Mouse (Mus musculus): ENCODE measurements at regions not wholly inside any gene's neighbourhood (a gene's known extent, or its start where the extent isn't known, plus 50 kb on each side); places are given as distances from the start of the nearest gene placed in this dataset.

GRCm38 (mm10) chr12:39665448-39665847 lies 372.4 kb downstream of the Arl4a start:
- peak; percentile 90 for TF ChIP-seq CTCF (conservative IDR thresholded peaks at IDR 0.05; ENCODE audit: insufficient read depth, insufficient read length, low read depth, low read length)
- no peak for TF ChIP-seq POLR2A (IDR thresholded peaks at IDR 0.05; ENCODE audit: low read depth, low read length)
